Mouse (Mus musculus) thymus, adult 2 months (tissue): Measurements from ENCODE around the gene Sik3. TPM values are rescaled to one million over a fixed set of nuclear protein-coding genes. Genes with fewer than 3 reads are reported as not detected.

Experiments
- DNase-seq: peaks from one replicate; pipeline ENCODE4 v3.0.0; 2021
- H3K27ac ChIP-seq: fragments of 200-500 bp; 2 replicates; pipeline ENCODE4 v1.5.1; 2012; ENCODE audit warnings: low read length, control low read depth; ENCODE audit not compliant: control insufficient read depth, insufficient read depth
- H3K27me3 ChIP-seq: fragments of 200-500 bp; 2 replicates; pipeline ENCODE4 v1.6.1; 2012; ENCODE audit warnings: mild to moderate bottlenecking, low read length, moderate library complexity, mixed read lengths; ENCODE audit not compliant: control insufficient read depth, insufficient read depth
- H3K36me3 ChIP-seq: fragments of 200-500 bp; 2 replicates; pipeline ENCODE4 v1.6.1; 2012; ENCODE audit warnings: mild to moderate bottlenecking, low read length, moderate library complexity; ENCODE audit not compliant: control insufficient read depth, insufficient read depth
- H3K4me1 ChIP-seq: fragments of 200-500 bp; replicated peaks from 2 replicates; pipeline ENCODE4 v1.6.1; 2012; ENCODE audit warnings: low read length; ENCODE audit not compliant: control insufficient read depth, insufficient read depth
- H3K4me3 ChIP-seq: fragments of 200-500 bp; 2 replicates; pipeline ENCODE4 v1.5.1; 2012; ENCODE audit warnings: mild to moderate bottlenecking, low read length, control low read depth, moderate library complexity; ENCODE audit not compliant: control insufficient read depth, insufficient read depth
- CTCF ChIP-seq: fragments of 200-500 bp; IDR thresholded peaks from 2 replicates; pipeline ENCODE4 v1.5.1; 2012; ENCODE audit warnings: mild to moderate bottlenecking, control low read depth, low read length, moderate library complexity, borderline replicate concordance; ENCODE audit not compliant: control insufficient read depth, poor library complexity, insufficient read depth; ENCODE audit errors: extremely low read depth
- POLR2A ChIP-seq: fragments of 200-500 bp; IDR thresholded peaks from 2 replicates; pipeline ENCODE4 v1.6.1; 2012; ENCODE audit warnings: mild to moderate bottlenecking, low read length, control low read depth, moderate library complexity; ENCODE audit not compliant: control insufficient read depth, poor library complexity, insufficient read depth; ENCODE audit errors: extremely low read depth
- WGBS: fragments of 180-500 bp; shearing (Covaris S2); methylation state at CpG from one replicate; pipeline ENCODE4 v1.1.7; 2018; 5-methylcytosine and 5-hydroxymethylcytosine counted together
- polyA plus RNA-seq: library from polyadenylated mRNA; depleted of rRNA; stranded (reverse); fragments of >200 nt; gene quantifications from 2 replicates; pipeline ENCODE4 v1.2.3, GENCODE M21; 2012

Sik3 gene
- polyA plus RNA-seq, 1 experiment = 29.4 TPM

- Histone ChIP-seq H3K27me3 (no peaks in the 10 kb centered on the region), H3K4me1 (peaks cover under 1% of the 10 kb centered on the region; the same call in 1 of the 2 replicates), H3K27ac (no peak within 1 kb of the TSS), H3K36me3 (no peaks in the 10 kb centered on the region), H3K4me3 (no peak within 1 kb of the TSS)
- no peak for TF ChIP-seq CTCF
- no peak for TF ChIP-seq POLR2A
- DNase-seq = no peak
Measured at GRCm38 (mm10) chr9:46235596-46235648, 222.8 kb downstream of the Sik3 start, which contains the start of gene Apoc3. TSS of gene Apoc3 (minus strand) at chr9:46235636.

- H3K4me3 ChIP-seq = no peak overlapping the region
- H3K4me1 ChIP-seq = no peaks in the 10 kb centered on the region
- H3K27ac ChIP-seq = no peak overlapping the region
- DNase-seq = no peak
- H3K27me3 ChIP-seq = no peaks in the 10 kb centered on the region
- no peaks in the 10 kb centered on the region for H3K36me3 ChIP-seq
- TF ChIP-seq CTCF = no peak
- no peak for TF ChIP-seq POLR2A
- WGBS = 86% methylated on average over 4 of the region's 4 CpGs
Measured at GRCm38 (mm10) chr9:46235649-46236048, 223.0 kb downstream of the Sik3 start.

DNA sequence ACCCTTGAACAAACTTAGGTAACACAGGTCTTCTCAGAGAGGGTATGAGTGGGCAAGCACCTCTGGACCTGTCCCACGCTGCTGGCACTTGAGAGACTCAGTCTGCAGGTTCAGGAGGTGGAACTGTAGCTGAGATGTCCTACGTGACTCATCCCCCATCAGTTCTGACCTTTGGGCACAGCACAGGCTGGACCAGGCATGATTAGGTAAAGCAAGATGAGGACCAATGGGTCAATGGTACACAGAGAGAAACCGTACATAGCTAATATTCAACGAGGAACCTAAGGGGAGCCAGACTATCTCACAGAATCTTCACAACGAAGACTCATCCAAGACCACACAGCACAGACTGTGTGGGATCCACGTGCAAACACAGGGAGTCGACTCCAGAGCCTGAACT, 226.2 kb downstream of the Sik3 start:
- H3K4me1 ChIP-seq = no peaks in the 10 kb centered on the region
- H3K27me3 ChIP-seq = no peaks in the 10 kb centered on the region
- H3K27ac ChIP-seq = no peak overlapping the region
- WGBS = 92% methylated on average over 7 of the region's 7 CpGs
- H3K4me3 ChIP-seq = no peak overlapping the region
- DNase-seq = no peak
- TF ChIP-seq CTCF = no peak
- no peak for TF ChIP-seq POLR2A
- no peaks in the 10 kb centered on the region for H3K36me3 ChIP-seq

DNA sequence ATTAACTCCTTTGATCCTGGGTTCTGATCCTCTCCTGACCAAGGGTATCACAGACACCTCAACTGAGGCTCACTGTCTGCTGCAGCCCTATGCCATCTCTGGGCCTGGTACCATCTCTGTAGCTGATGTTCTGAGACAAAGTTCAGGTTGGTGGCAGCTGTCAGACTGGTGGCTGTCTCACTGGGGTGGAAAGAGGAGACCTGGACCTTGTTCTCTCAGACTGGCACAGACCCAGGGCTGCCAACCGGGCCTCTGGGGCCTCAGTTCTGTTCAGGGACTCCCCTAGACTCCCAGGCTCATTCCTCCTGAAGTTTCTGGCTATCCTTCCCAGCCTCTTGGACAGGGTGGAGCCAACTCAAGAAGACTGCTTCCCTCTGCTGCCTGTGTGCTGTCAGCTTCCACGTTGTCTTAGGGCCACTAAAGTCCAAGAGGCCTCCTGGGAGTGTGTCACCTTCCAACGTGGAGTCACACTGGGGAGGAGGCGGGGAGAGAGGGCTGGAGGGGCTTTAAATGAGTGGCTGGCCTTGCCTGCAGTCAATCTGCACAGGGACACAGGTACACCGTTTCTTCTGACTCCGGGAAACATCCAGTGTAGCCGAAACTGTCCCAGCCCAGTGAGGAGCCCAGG, 228.0 kb downstream of the Sik3 start, which contains the start of gene Apoa4:
TSS of gene Apoa4 (plus strand) at position 171 of the 628 bp plus-strand sequence.
- Histone ChIP-seq H3K27ac (no peak within 1 kb of the TSS), H3K4me1 (no peaks in the 10 kb centered on the region), H3K4me3 (no peak within 1 kb of the TSS), H3K36me3 (no peaks in the 10 kb centered on the region), H3K27me3 (no peaks in the 10 kb centered on the region)
- DNase-seq = no peak
- no peak for TF ChIP-seq CTCF
- TF ChIP-seq POLR2A = no peak
- 76% methylated on average over 7 of the region's 7 CpGs for WGBS

DNA sequence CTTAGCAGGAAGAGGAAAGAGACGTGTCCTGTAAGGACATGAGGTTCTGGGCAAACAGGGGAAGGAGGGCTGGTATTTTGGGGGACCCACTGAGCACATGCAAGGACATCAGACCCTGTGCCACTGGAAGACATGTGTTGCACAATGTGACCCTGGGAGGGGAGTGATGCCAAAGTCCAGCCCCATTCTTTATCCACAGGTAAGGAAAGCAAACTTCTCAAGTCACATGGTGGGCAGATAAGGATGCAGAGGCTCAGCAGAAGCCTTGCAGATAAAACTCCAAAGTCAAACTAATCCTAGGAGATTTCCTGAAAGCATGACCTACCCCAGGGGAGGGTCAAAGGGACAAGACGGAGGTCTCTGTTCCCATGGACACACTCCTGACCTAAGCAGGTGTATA, 229.2 kb downstream of the Sik3 start:
- H3K36me3 ChIP-seq = no peaks in the 10 kb centered on the region
- no peak overlapping the region for H3K27ac ChIP-seq
- H3K4me1 ChIP-seq = no peaks in the 10 kb centered on the region
- TF ChIP-seq CTCF = no peak
- TF ChIP-seq POLR2A = no peak
- no peak for DNase-seq
- no peak overlapping the region for H3K4me3 ChIP-seq
- WGBS = 91% methylated on average over 2 of the region's 2 CpGs
- H3K27me3 ChIP-seq = no peaks in the 10 kb centered on the region

DNA sequence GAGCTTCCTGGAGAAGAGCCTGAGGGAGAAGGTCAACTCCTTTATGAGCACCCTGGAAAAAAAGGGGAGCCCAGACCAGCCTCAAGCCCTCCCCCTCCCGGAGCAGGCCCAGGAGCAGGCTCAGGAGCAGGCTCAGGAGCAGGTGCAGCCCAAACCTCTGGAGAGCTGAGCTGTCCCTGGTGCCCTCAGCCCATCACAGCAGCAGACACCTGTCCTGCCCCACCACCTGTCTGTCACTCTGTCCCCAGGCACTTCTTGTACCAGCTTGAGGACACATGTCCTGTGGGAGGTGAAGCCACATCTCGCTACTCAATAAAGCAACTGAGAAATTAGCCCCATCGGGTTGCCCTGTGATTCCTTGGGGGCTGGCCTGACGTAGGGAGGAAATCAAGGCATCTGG, 230.5 kb downstream of the Sik3 start:
- no peaks in the 10 kb centered on the region for H3K4me1 ChIP-seq
- no peaks in the 10 kb centered on the region for H3K36me3 ChIP-seq
- H3K27me3 ChIP-seq = no peaks in the 10 kb centered on the region
- H3K27ac ChIP-seq = no peak overlapping the region
- no peak overlapping the region for H3K4me3 ChIP-seq
- 84% methylated on average over 4 of the region's 4 CpGs for WGBS
- TF ChIP-seq CTCF (no peak), POLR2A (no peak)
- no peak for DNase-seq

- TF ChIP-seq POLR2A (no peak), CTCF (no peak)
- Histone ChIP-seq H3K4me1 (no peaks in the 10 kb centered on the region), H3K4me3 (no peak overlapping the region), H3K27me3 (no peaks in the 10 kb centered on the region), H3K36me3 (no peaks in the 10 kb centered on the region), H3K27ac (no peak overlapping the region)
- WGBS = 82% methylated on average over 8 of the region's 8 CpGs
- no peak for DNase-seq
Measured at GRCm38 (mm10) chr9:46243584-46243983, 231.0 kb downstream of the Sik3 start.
